Mouse (Mus musculus) adrenal gland, adult 18-20 months (tissue): Measurements from ENCODE around the gene Men1. TPM values are rescaled to one million over a fixed set of nuclear protein-coding genes. Genes with fewer than 3 reads are reported as not detected.
A peak's percentile ranks its signal among the peaks of the same experiment; 100 is the strongest.

Experiments used
- DNase-seq, 2 experiments: peaks; one replicate each; pipeline ENCODE4 v3.0.0; 2021 to 2022; ENCODE audit warnings: low spot score in 2 of 2
- total RNA-seq, 2 experiments: library from RNA; stranded (reverse); gene quantifications; 1 replicate in 1 of 2; 2 replicates in 1 of 2; pipeline ENCODE4 v1.2.3; 2021

Men1 gene
- total RNA-seq, 2 experiments from 2014 or later, result 48.2 to 54.2 TPM

DNA sequence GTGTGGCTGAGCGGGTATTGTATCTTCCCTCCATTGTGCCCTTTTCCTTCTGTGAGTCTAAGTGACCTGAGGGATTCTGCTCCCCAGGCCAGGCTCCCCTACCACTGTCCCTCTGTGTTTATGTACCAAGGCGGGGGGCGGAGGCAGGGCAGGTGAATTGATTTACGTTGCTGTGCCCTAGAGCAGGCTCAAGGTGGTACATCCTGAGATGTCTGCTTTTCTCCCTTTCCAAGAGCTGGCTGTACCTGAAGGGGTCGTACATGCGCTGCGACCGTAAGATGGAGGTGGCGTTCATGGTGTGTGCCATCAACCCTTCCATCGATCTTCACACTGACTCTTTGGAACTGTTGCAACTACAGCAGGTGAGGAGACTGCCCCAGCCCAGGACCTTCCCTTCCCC lies 2.1 kb downstream of the Men1 start:
- no peak for DNase-seq

DNA sequence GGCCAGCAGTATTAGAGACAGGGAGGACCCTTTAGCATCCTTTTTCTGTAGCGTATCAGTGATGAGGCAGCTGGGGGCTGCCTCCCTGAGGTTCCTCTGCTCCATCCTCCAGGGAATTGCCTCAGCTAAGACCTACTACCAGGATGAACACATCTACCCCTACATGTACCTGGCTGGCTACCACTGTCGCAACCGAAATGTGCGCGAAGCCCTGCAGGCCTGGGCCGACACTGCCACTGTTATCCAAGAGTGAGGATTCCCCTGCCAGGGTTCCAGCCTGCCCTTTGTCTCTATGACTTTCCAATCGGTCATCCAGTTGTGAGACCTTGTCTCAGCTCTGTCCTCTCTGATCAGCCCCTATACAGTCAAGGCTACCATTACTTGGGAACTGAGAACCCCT lies 3.4 kb downstream of the Men1 start:
- DNase-seq, result no peak

DNA sequence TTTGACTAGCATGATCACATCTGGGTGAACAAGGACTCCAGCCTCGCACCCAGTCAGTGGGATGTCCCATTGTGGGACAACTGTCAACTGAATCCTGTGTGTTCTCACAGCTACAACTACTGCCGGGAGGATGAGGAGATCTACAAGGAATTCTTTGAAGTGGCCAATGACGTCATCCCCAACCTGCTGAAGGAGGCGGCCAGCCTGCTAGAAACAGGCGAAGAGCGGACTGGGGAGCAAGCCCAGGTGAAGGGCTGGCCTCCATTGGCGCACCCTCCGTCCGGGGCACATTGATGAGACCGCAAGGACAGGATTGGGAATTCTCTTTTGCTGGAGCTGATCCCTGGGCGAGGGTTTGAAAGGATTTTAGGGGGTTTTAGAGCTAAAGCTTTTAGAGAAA lies 3.9 kb downstream of the Men1 start:
- no peak for DNase-seq

DNA sequence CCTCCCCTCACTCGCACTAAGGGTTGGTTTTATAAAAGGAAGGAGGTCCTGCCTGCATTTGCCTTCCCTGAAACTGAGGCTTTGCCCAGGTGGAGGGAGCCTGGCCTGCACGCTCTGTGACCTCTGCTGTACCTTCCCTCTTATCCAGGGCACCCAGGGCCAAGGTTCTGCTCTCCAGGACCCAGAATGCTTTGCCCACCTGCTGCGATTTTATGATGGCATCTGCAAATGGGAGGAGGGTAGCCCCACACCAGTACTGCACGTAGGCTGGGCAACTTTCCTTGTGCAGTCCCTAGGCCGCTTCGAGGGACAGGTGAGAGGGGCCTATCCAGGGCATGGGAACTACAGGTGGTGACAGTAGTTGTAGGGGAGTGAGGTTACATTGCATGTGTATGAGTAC lies 4.4 kb downstream of the Men1 start:
- no peak for DNase-seq

DNA sequence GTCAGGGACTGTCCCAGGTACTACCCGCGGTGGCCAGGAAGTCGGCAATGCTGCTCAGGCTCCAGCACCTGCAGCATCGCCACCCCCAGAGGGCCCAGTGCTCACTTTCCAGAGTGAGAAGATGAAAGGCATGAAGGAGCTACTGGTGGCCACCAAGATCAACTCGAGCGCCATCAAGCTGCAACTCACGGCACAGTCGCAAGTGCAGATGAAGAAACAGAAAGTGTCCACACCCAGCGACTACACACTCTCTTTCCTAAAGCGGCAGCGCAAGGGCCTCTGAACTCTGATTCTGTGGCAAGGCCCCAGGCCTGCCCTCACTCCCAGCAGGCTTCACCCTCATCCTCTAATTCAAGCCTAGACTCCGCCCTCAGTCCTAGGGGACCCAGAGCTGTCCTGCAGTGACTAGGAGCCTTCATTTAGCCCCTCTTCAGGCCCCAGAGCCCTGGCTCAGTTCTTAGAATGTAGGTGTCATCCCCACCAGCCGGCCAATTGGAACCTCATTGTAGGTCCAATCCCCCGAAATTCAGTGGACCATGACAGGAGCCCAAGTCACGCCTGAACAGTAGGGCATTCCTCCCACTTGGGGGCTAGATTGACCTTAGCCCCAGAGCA lies 5.2 kb downstream of the Men1 start:
- no peak for DNase-seq

DNA sequence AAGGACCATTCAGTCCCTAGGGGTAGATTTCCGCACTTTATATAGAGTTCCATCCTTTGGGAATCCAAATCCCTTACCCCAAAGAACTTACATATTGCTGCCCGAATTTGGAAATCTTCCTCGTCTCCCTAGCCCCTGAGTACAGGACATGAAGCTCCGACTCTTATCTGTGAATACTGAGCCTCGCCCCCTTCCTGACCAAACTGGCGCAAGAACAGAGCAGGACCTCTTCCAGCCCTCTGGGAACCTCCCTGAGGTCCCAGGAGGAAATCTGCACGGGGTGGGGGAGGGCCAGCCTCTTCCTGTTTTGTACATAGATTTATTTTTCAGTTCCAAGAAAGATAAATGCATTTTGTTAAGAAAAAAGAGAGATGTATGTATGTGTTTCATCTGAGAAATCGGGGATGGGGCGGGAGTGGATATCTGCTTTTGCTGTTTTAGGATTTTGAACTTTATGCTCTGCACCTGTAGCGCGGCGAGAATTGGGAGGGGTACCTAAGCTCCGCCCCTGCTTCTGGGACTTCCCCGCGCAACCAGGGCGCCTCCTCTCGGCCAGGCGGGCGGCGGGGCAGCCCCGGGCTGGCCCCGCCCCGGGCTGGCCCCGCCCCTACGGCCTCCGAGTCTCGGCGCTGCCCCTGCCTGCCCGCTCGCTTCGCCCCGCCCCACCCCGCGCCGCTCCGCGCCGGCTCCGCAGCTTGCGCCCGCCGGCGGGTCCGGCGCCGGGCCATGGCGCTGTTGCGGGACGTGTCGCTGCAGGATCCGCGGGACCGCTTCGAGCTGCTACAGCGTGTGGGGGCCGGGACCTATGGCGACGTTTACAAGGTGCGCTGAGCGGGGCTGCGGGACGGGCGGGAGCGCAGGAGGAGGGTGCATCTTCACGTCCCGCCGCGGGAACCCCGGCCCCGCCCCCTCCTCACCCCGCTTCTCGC lies 6.0 kb downstream of the Men1 start, which contains the start of gene Map4k2:
Gene Map4k2 (plus strand): TSS at position 612 of the 929 bp plus-strand sequence.
- DNase-seq, result peak; percentile 88 to 92

DNA sequence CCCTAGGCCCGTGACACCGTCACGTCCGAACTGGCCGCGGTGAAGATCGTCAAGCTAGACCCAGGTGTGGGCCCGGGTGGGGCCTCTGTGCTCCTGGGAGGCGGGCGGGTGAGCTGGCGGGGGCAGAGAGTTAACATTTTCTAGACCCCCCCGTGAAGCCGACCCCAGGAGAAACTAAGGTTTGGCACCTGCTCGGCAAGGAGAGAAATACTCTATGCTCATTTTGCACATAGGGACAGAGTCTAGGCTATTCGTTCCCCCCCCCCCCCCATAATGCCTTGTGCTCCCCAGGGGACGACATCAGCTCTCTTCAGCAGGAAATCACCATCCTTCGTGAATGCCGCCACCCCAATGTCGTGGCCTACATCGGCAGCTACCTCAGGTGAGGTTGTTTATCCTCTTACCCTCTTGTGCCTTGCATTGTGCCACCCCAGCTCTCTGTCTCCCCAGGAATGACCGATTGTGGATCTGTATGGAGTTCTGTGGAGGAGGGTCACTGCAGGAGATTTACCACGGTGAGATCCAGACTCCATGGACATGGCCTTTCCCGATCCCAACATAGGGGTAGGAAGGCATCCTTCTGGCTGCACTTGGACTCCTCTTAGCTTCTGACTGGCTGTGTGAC lies 6.8 kb downstream of the Men1 start:
- DNase-seq, result no peak

DNA sequence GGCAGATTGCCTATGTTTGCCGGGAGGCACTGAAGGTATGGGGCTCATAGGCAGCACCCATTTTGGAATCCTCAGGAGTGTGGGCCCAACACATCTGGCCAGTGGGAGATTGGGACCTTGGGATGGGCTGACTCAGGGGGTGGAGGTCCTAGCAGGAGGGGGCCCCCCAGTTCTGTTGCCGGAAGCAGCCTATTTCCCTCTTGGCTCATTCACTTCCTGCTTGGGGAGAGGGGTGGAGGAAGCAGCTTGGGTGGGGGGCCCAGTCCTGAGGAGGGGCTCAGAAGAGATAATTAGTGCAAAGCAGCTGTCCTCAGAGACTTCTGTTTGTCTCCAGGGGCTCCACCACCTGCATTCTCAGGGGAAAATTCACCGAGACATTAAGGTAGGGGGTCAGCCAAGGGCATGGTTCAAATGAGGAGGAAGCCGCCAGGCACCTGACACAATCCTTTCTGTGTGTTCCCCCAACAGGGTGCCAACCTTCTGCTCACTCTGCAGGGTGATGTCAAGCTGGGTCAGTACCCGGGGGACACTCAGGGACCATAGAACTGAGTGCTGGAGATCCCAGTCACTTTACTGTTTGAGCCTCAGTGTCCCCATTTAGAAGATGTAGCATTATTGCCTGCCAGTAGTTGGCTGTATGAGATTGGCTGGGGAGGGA lies 7.6 kb downstream of the Men1 start:
- no peak for DNase-seq

DNA sequence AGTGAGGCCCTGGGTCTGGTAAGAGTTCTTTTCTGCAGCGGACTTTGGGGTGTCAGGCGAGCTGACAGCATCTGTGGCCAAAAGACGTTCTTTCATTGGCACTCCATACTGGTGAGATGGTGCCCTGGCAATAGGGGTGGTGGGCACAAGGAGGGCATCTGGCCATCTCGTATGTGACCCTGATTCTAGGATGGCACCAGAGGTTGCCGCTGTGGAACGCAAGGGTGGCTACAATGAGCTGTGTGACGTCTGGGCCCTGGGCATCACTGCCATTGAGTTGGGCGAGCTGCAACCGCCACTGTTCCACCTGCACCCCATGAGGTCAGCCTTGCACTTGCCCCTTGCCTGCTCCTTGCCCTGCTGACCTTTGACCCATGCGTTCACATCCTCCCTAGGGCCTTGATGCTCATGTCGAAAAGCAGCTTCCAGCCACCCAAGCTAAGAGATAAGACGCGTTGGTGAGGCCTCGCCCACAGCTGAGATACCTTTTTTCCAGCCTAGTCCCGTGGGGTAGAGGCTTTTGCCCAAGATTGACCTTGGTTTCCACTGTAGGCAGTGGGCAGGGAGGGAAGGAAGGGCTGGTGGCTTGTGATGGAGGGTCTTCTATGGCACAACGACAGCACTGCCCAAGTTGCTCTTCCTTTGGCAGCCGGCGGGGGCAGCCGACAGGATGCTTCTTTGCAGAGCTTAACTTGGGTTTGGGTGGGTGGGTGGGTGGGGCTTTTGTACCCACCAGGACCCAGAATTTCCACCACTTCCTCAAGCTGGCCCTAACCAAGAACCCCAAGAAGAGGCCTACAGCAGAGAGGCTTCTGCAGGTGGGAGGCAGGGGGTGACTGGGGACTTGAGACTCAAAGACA lies 8.5 kb downstream of the Men1 start:
- no peak for DNase-seq

DNA sequence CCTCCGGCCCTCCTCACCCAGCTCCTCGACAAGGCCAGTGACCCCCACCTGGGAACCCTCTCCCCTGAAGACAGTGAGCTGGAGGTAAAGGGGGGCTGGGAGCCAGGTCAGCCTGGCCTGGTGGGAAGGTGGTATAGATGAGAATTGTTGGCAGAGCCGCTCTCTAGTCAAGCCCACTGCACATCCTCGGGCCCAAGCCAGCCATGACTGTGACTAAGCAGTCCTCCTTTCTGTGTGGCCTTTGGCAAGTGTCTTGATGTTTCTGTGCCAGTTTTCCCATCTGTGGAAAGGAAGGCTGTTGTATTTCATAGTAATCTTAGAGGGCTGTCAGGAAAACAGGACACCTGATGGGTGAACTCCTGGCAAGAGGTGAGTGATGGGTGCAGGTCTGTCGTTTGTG lies 9.2 kb downstream of the Men1 start:
- DNase-seq, result no peak

DNA sequence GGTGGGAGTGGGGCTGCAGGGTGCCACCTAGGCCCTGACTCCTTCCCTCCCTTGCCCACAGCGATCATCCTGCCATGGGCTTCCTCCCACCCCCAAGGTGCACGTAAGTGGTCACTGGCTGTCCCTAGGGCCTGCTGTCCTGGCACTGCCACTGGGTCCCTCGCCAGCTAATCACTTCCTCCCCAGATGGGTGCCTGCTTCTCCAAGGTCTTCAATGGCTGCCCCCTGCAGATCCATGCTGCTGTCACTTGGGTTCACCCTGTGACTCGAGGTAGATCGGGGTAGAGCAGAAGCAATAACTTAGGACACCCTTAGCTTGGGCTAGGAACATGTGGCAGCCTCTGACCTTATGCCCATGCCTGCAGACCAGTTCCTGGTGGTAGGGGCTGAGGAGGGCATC lies 11.2 kb downstream of the Men1 start:
- no peak for DNase-seq

DNA sequence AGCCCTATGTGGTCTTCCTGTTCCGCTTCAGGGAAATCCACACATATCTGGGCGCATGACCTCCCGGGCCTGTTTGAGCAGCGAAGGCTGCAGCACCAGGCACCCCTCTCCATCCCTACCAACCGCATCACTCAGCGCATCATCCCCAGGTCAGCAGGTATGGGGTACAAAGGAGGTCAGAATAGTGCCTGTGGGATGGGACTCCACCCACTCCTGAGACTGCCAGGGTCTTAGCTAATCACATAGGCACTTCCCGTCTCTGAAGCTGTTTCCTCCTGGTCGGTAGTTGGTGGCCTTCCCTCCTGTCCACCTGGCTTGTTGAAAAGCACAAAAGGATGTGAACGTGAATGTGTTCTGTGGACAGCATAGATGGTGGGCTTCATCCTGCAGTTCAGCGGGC lies 11.9 kb downstream of the Men1 start:
- no peak for DNase-seq

DNA sequence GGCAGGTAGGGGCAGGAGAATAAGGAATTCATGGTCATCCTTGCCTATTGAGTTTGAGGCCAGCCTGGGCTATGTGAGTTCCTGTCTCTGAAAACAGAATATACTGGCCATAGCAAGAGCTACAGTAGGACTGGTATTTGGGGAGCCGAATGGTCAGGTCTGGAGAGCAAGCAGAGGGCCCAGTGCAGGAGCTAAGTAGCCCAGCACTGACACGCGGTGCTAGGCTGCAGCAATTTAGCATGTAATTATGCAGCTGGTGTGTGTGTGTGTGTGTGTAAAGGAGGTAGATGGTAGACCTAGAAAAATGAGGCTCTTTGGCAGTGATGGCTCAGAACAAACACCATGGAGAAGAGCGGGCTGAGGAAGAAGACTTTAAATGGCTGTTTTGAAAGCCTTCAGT lies 12.8 kb downstream of the Men1 start:
- DNase-seq, result no peak

DNA sequence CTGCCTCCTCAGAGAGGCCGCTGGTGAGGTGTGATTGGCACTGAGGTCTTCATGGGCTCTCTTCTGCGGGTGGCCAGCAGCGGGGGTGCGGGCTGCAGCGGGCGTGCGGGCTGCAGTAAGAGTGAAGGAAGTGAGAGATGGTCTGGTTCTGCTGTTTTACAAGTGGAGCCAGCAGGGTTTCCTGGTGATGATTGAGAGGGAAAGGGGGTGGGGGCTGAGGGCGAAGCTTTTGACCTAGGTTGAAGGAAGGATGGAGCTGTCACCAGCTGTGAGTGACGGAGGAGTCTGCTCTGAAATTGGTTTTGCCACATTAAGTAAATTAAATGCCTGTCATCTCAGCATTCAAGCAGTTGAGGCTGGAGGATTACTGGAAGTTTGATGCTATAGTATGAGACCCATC lies 13.9 kb downstream of the Men1 start:
- DNase-seq, result no peak

DNA sequence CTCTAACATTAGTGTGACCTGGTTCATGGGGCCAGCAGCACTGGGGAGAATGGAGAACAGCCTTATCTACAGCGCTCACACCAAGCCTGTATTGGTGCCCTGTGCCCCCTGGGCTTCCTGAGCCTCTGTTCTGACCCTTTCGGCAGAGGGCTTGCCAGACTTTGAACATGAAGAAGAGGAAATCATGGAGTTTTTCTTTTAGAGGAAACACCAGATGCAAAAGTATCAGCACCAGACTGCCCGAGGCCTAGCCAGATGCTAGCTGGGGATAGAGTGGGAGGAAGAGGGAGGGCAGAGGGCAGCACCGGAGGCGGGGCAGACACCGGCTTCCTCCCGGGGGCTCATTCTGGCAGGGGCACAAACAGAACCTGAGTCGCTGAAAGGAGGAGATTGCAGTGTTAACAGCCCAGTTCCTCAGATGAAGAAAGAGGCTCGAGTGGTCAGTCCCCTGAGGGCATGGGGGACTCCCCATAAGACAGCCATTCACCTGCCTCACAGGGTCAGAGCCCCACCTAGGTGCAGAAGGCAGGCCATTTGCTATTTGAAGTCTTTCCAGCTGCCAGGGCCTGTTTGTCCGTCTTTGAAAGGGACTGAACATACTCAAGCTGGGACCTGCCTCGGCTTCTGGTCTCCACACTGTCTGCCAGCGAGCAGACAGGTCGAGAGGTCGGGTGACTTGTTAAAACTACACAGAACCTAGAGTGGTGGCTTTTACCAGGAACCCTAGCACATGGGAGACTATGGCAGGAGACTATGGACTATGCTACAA lies 14.6 kb downstream of the Men1 start:
- DNase-seq, result no peak

DNA sequence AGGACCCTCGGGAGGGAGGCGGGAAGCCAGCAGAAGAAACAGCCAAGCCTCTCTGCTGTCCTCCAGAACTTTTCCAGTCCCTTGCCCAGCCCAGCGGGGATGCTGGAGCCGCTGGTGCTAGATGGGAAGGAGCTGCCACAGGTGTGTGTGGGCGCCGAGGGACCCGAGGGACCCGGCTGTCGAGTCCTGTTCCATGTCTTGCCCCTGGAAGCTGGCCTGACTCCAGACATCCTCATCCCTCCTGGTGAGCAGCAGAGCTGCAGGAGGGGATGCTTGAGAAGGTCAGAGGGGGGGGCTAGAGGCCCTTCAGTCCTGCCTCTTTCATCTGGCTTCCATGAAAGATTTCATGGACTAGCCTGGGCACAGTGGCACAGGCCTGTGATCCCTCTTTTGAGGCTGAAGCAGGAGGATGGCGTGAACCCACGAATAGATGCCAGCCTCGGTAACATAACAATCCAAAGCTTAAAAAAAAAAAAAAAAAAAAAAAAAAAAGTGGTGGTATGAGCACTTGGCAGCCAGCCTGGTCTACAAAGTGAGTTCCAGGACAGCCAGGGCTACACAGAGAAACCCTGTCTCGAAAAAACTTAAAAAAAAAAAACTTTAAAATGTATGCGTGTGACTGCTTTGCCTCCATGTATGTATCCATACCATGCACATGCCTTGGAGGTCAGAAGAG lies 16.8 kb downstream of the Men1 start:
- no peak for DNase-seq

DNA sequence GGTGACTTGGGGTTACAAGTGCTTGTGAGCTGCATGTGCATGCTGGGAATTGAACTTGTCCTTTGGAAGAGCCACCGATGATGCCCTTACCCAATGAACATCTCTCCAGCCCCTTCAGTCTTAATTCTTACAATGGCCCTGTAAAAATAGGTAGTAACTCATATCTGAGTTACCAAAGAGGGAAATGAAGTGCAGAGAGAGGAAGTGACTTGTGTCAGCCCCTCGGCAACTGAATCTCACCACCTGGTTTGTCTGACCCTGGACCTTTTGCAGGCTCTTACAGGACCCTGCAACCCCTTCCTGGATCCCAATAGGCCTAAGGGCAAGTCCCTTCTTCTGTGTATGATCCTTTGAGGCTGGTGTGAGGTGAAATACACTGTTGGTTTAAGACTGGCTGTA lies 17.3 kb downstream of the Men1 start:
- no peak for DNase-seq

DNA sequence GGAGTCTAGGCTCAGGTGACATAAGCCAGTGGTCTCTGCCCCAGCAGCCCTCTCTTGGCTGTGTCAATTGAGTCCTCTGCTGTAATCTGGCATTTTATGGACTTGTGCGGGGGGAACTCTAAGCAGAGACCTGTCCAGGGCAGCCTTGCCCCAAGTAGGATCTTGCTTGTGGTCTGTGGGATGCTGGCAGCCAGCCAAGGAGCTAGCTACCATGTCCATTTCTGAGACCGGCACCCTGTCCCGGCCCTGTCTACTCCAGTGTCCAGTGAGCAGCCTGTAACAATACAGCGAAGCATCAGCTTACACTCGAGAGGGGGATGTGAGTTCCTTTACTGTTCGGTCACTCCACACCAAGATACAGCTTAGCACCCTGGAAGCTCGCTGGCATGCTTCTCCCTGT lies 19.3 kb downstream of the Men1 start:
- no peak for DNase-seq

DNA sequence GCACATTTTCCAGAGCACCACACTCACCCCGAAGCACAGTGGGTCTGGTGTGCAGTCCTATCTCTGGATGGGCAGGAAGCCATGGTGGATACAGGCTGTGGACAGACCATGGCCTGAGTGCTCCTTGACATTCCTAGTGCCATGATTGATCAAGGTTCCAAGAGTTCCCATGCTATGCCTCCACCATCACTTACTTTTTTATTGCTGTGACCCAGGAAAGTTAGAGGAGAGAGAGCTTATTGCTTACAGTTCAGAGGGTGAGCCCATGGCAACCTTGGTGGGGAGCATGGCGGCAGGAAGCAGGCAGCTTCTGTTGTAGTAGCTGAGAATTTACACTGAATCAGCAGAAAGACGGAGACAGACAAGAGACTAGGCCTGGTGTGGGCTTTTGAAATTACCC lies 26.5 kb downstream of the Men1 start:
- no peak for DNase-seq

DNA sequence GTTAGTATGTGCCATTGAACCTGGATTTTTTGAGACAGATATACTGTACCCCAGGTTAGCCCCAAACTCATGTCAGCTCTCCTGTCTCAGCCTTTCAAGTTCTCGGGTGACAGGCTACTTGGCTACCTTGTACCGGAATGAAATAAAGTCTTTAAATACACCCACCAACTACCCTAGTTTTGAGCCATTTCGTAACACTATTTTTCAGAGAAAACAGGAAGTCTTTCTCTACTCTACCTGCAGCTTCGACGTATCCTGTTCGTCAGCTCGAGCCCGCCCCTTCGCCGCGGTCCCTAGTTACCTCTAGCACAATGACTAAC lies 28.3 kb downstream of the Men1 start:
- DNase-seq, result no peak
